Mouse (Mus musculus) hindbrain, embryonic 13.5 days (tissue): ENCODE results near the gene Cobl. TPM values are rescaled to one million over a fixed set of nuclear protein-coding genes. Genes with fewer than 3 reads are reported as not detected.

Source experiments
- ATAC-seq: fragments of 200-750 bp; cut with Nextera tagmentation; 2 replicates; pipeline ENCODE4 v1.8.0; 2017; ENCODE audit warnings: moderate TSS enrichment; ENCODE audit not compliant: low FRiP score
- H3K27ac ChIP-seq: fragments of 300-500 bp; sonication (generic); 2 replicates; pipeline ENCODE4 v1.5.1; 2015; ENCODE audit warnings: inconsistent platforms, mild to moderate bottlenecking, moderate library complexity
- H3K27me3 ChIP-seq: fragments of 300-500 bp; sonication (generic); 2 replicates; pipeline ENCODE4 v1.6.1; 2015; ENCODE audit warnings: mild to moderate bottlenecking, inconsistent platforms
- H3K36me3 ChIP-seq: fragments of 300-500 bp; sonication (generic); 2 replicates; pipeline ENCODE4 v1.6.1; 2015; ENCODE audit warnings: mild to moderate bottlenecking, inconsistent platforms
- H3K4me1 ChIP-seq: fragments of 300-500 bp; sonication (generic); replicated peaks from 2 replicates; pipeline ENCODE4 v1.6.1; 2015; ENCODE audit warnings: inconsistent platforms
- H3K4me2 ChIP-seq: fragments of 300-500 bp; sonication (generic); 2 replicates; pipeline ENCODE4 v1.6.1; 2015; ENCODE audit warnings: inconsistent platforms, mild to moderate bottlenecking, moderate library complexity
- H3K4me3 ChIP-seq: fragments of 300-500 bp; sonication (generic); 2 replicates; pipeline ENCODE4 v1.5.1; 2015; ENCODE audit warnings: mild to moderate bottlenecking, inconsistent platforms
- H3K9ac ChIP-seq: fragments of 300-500 bp; sonication (generic); 2 replicates; pipeline ENCODE4 v1.6.1; 2015; ENCODE audit warnings: mild to moderate bottlenecking, inconsistent platforms
- H3K9me3 ChIP-seq: fragments of 300-500 bp; sonication (generic); 2 replicates; pipeline ENCODE4 v1.6.1; 2016; ENCODE audit warnings: inconsistent platforms
- WGBS: fragments of 180-500 bp; shearing (Covaris S2); methylation state at CpG from one replicate; pipeline ENCODE4 v1.1.7; 2015; 5-methylcytosine and 5-hydroxymethylcytosine counted together
- polyA plus RNA-seq: library from polyadenylated mRNA; unstranded; fragments of >200 nt; fragmentation: Nextera tagmentation; extraction: Ambion mirVana; gene quantifications from 2 replicates; pipeline ENCODE4 v1.2.1, GENCODE M21; 2015

Gene Cobl
- 8.5 and 8.6 TPM in 2 replicates for polyA plus RNA-seq

- Histone ChIP-seq H3K4me2 (peak within 1 kb of the TSS; percentile 92), H3K27ac (no peak within 1 kb of the TSS), H3K4me1 (peaks cover 14% of the 10 kb centered on the region), H3K4me3 (peak within 1 kb of the TSS; percentile 72), H3K27me3 (peaks cover 27% of the 10 kb centered on the region), H3K9me3 (no peaks in the 10 kb centered on the region), H3K36me3 (no peaks in the 10 kb centered on the region), H3K9ac (peak within 1 kb of the TSS; percentile 82)
- WGBS, result under 1% methylated on average over 65 of the region's 89 CpGs
- ATAC-seq, result peak; percentile 78
Measured at GRCm38 (mm10) chr11:12464181-12465162, at the start of gene Cobl. TSS of gene Cobl (minus strand) at chr11:12464960.

GRCm38 (mm10) chr11:12513796-12514195 lies 49.0 kb upstream of the Cobl start:
- Histone ChIP-seq H3K9ac (no peak overlapping the region), H3K4me2 (no peak overlapping the region), H3K9me3 (no peaks in the 10 kb centered on the region), H3K36me3 (no peaks in the 10 kb centered on the region), H3K4me3 (no peak overlapping the region), H3K27ac (no peak overlapping the region), H3K4me1 (no peaks in the 10 kb centered on the region), H3K27me3 (no peaks in the 10 kb centered on the region)
- WGBS, result 60% methylated on average over 5 of the region's 5 CpGs
- no peak for ATAC-seq

- Histone ChIP-seq H3K9me3 (no peaks in the 10 kb centered on the region), H3K9ac (no peak overlapping the region), H3K4me2 (no peak overlapping the region), H3K27ac (no peak overlapping the region), H3K4me1 (no peaks in the 10 kb centered on the region), H3K27me3 (no peaks in the 10 kb centered on the region), H3K4me3 (no peak overlapping the region), H3K36me3 (no peaks in the 10 kb centered on the region)
- WGBS, result 90% methylated on average over 6 of the region's 6 CpGs
- no peak for ATAC-seq
Measured at GRCm38 (mm10) chr11:12506371-12506890, 41.7 kb upstream of the Cobl start.

- H3K4me1 ChIP-seq, result no peaks in the 10 kb centered on the region
- no peak overlapping the region for H3K4me3 ChIP-seq
- no peak overlapping the region for H3K27ac ChIP-seq
- no peaks in the 10 kb centered on the region for H3K9me3 ChIP-seq
- H3K36me3 ChIP-seq, result no peaks in the 10 kb centered on the region
- 85% methylated on average over 4 of the region's 4 CpGs for WGBS
- no peak for ATAC-seq
- no peaks in the 10 kb centered on the region for H3K27me3 ChIP-seq
- H3K4me2 ChIP-seq, result no peak overlapping the region
- H3K9ac ChIP-seq, result no peak overlapping the region
Measured at GRCm38 (mm10) chr11:12503756-12504155, 39.0 kb upstream of the Cobl start.

- no peak for ATAC-seq
- Histone ChIP-seq H3K9ac (no peak overlapping the region), H3K9me3 (no peaks in the 10 kb centered on the region), H3K27ac (no peak overlapping the region), H3K4me3 (no peak overlapping the region), H3K27me3 (no peaks in the 10 kb centered on the region), H3K36me3 (no peaks in the 10 kb centered on the region), H3K4me1 (no peaks in the 10 kb centered on the region), H3K4me2 (no peak overlapping the region)
- WGBS, result 88% methylated on average over 3 of the region's 3 CpGs
Measured at GRCm38 (mm10) chr11:12501721-12502120, 37.0 kb upstream of the Cobl start.

GRCm38 (mm10) chr11:12493791-12494190 lies 29.0 kb upstream of the Cobl start:
- H3K4me2 ChIP-seq, result no peak overlapping the region
- no peaks in the 10 kb centered on the region for H3K27me3 ChIP-seq
- H3K27ac ChIP-seq, result no peak overlapping the region
- no peaks in the 10 kb centered on the region for H3K4me1 ChIP-seq
- no peaks in the 10 kb centered on the region for H3K36me3 ChIP-seq
- no peak for ATAC-seq
- H3K9ac ChIP-seq, result no peak overlapping the region
- H3K9me3 ChIP-seq, result no peaks in the 10 kb centered on the region
- no peak overlapping the region for H3K4me3 ChIP-seq

- Histone ChIP-seq H3K9me3 (no peaks in the 10 kb centered on the region), H3K4me2 (no peak overlapping the region)
- 97% methylated on average over 3 of the region's 3 CpGs for WGBS
Measured at GRCm38 (mm10) chr11:12479856-12480403, 15.2 kb upstream of the Cobl start.

GRCm38 (mm10) chr11:12474299-12474935 lies 9.7 kb upstream of the Cobl start:
- no peaks in the 10 kb centered on the region for H3K27me3 ChIP-seq
- ATAC-seq, result no peak
- WGBS, result 89% methylated on average over 5 of the region's 5 CpGs

More at GRCm38 (mm10) chr11:12479856-12480403, 15.2 kb upstream of the Cobl start:
- H3K36me3 ChIP-seq, result no peaks in the 10 kb centered on the region
- no peak overlapping the region for H3K27ac ChIP-seq
- no peak for ATAC-seq
- no peaks in the 10 kb centered on the region for H3K4me1 ChIP-seq
- no peaks in the 10 kb centered on the region for H3K27me3 ChIP-seq
- no peak overlapping the region for H3K4me3 ChIP-seq
- H3K9ac ChIP-seq, result no peak overlapping the region

GRCm38 (mm10) chr11:12473625-12474298 lies 9.0 kb upstream of the Cobl start:
- H3K4me1 ChIP-seq, result no peaks in the 10 kb centered on the region
- H3K4me3 ChIP-seq, result no peak overlapping the region
- no peaks in the 10 kb centered on the region for H3K36me3 ChIP-seq
- no peak overlapping the region for H3K27ac ChIP-seq
- 82% methylated on average over 5 of the region's 5 CpGs for WGBS
- no peaks in the 10 kb centered on the region for H3K27me3 ChIP-seq
- H3K9ac ChIP-seq, result no peak overlapping the region
- H3K4me2 ChIP-seq, result no peak overlapping the region
- no peak for ATAC-seq
- H3K9me3 ChIP-seq, result no peaks in the 10 kb centered on the region

More at GRCm38 (mm10) chr11:12474299-12474935, 9.7 kb upstream of the Cobl start:
- no peaks in the 10 kb centered on the region for H3K9me3 ChIP-seq
- H3K27ac ChIP-seq, result no peak overlapping the region
- no peak overlapping the region for H3K4me2 ChIP-seq
- no peaks in the 10 kb centered on the region for H3K36me3 ChIP-seq
- no peak overlapping the region for H3K4me3 ChIP-seq
- no peaks in the 10 kb centered on the region for H3K4me1 ChIP-seq
- no peak overlapping the region for H3K9ac ChIP-seq

- no peak for ATAC-seq
- Histone ChIP-seq H3K4me3 (no peak overlapping the region), H3K9me3 (no peaks in the 10 kb centered on the region), H3K4me2 (no peak overlapping the region), H3K4me1 (0 out of 2 replicates have a peak, but pooled peaks cover 3% of the 10 kb centered on the region), H3K27ac (no peak overlapping the region), H3K27me3 (peaks cover 19% of the 10 kb centered on the region), H3K36me3 (no peaks in the 10 kb centered on the region), H3K9ac (no peak overlapping the region)
- WGBS, result 73% methylated on average over 1 of the region's 1 CpGs
Measured at GRCm38 (mm10) chr11:12469638-12470037, 4.9 kb upstream of the Cobl start.

- H3K4me1 ChIP-seq, result peaks cover 12% of the 10 kb centered on the region
- H3K27me3 ChIP-seq, result peaks cover 25% of the 10 kb centered on the region
- H3K4me3 ChIP-seq, result no peak overlapping the region
- no peak overlapping the region for H3K9ac ChIP-seq
- no peaks in the 10 kb centered on the region for H3K9me3 ChIP-seq
- WGBS, result 81% methylated on average over 2 of the region's 2 CpGs
- H3K4me2 ChIP-seq, result no peak overlapping the region
- H3K36me3 ChIP-seq, result no peaks in the 10 kb centered on the region
- no peak for ATAC-seq
- no peak overlapping the region for H3K27ac ChIP-seq
Measured at GRCm38 (mm10) chr11:12468661-12469060, 3.9 kb upstream of the Cobl start.

- H3K27ac ChIP-seq, result no peak overlapping the region
- 89% methylated on average over 1 of the region's 1 CpGs for WGBS
- no peak for ATAC-seq
Measured at GRCm38 (mm10) chr11:12467836-12468235, 3.1 kb upstream of the Cobl start.

More at GRCm38 (mm10) chr11:12467836-12468235, 3.1 kb upstream of the Cobl start:
- Histone ChIP-seq H3K4me2 (no peak overlapping the region), H3K9ac (no peak overlapping the region), H3K4me3 (no peak overlapping the region), H3K4me1 (peaks cover 14% of the 10 kb centered on the region), H3K9me3 (no peaks in the 10 kb centered on the region), H3K27me3 (peaks cover 27% of the 10 kb centered on the region), H3K36me3 (no peaks in the 10 kb centered on the region)
